Mouse (Mus musculus) frontal cortex, postnatal 36 days (tissue): ENCODE measurements around the gene Smok3c.
"Not testable (repeated sequence)": the region's sequence is repeated elsewhere in the genome, so short reads cannot be mapped to it uniquely, and the experiment has no call there.

Experiments used
- DNase-seq, 2 experiments: peaks; one replicate each; pipeline ENCODE4 v3.0.0; 2022; ENCODE audit warnings: low spot score in 2 of 2

Gene Smok3c

GRCm38 (mm10) chr5:138104976-138105375 lies 52.0 kb downstream of the Smok3c start:
- no peak for DNase-seq

- DNase-seq: no peak
Measured at GRCm38 (mm10) chr5:138107130-138107529, 54.1 kb downstream of the Smok3c start.

GRCm38 (mm10) chr5:138109847-138110396 lies 56.9 kb downstream of the Smok3c start:
- not testable (repeated sequence) for DNase-seq
